Mouse (Mus musculus) heart, postnatal 14 days (tissue): ENCODE results near the gene Kcnq1. TPM values are rescaled to one million over a fixed set of nuclear protein-coding genes. Genes with fewer than 3 reads are reported as not detected.

Experiments used
- DNase-seq, 2 experiments: peaks; one replicate each; pipeline ENCODE4 v3.0.0; 2021 to 2022
- intact Hi-C: fragments of 180-260 bp; cut with DNase I; formaldehyde crosslinking; loops from one replicate; pipeline ENCODE4 v1.15.1; 2025
- total RNA-seq, 2 experiments: library from RNA; stranded (reverse); gene quantifications; 2 replicates each; pipeline ENCODE4 v1.2.3; 2021

Kcnq1 gene
- total RNA-seq, 2 experiments from 2014 or later: 32.1 to 32.5 TPM

GRCm38 (mm10) chr7:143253126-143253871 is 147.1 kb downstream of the Kcnq1 start:
- no peak for DNase-seq
- intact Hi-C loops: loop anchor here (5.0 kb wide), 1 partner anchor 41 kb away; no protein-coding TSS in a partner anchor

DNA sequence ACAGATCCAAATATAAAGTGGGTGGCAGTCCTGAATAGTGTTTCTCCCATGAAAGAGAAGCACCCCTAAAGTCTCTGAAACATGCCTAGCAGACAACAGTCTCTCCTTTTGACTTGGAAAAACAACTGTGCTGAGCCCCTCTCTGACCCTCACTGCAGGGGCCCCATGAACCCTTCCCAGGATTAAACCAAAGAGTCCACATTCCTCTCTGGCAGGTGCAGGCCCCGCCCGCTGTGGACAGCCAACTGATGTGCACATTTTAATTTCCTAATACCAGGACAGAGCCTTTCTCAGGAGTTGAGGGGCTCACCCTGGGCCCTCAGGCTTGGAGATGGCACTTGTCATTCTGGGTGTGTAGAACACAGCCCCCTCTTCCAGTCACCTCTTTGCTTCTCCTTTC is 148.7 kb downstream of the Kcnq1 start:
- intact Hi-C loops: loop anchor here (5.0 kb wide), 1 partner anchor 43 kb away; no protein-coding TSS in a partner anchor
- no peak for DNase-seq

DNA sequence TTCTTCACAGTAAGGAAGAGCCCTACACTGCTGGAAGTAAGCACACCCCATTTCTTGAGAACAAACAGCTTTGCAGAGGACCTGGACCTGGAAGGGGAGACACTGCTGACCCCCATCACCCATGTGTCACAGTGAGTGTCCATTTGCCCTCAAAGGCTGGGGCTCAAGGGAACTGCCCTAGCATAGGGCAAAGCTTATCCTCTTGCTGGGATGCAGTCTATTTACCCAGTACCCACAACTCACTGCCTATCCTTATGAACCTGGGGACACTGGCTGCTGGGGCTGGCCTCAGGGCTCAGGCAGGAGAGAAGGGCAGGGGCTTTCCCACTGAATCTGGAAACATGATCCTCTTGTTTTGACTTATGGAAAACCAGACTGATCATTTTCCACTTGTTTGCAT is 155.1 kb downstream of the Kcnq1 start:
- no peak for DNase-seq
- intact Hi-C loops: no loop called here

- intact Hi-C loops: no loop called here
- no peak for DNase-seq
Measured at GRCm38 (mm10) chr7:143263557-143263956, 157.4 kb downstream of the Kcnq1 start.

DNA sequence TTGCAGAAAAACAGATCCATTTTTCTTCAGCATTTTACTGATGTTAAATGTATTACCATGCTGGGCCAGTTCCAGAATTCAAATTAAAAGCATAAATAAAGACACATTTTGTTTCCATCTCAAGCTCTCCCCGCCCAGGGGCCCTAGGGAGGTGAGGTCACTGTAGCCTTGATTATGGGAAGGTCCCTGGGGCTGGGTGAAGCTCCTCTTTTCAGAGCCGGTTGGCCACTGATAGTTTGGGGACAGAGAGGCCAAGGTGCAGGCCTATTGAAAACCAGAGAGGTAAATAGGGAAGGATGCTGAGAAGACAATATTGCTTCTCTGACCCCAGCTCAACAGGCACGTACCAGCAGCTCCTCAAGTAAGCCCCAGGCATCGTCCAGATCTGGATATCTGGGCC is 157.8 kb downstream of the Kcnq1 start:
- intact Hi-C loops: no loop called here
- no peak for DNase-seq

DNA sequence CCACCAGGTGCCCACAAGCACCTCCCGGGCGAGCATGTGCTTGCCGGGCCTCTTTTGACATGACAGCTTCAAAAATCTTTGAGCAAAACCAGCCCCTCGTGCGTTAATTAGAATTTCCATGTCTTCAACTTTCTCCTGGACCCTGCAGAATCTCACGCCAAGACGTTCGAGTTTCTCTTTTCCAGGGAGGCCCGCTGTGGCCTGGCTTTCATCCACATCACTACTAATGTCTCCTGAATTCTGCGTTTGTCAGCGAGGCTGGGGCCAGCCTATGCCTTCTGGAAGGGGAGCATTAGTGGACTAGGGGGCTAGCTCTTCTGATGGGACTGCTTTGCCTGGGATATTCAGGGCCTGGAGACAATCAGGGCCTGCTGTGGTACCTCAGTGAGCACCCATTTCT is 159.2 kb downstream of the Kcnq1 start:
- DNase-seq: no peak
- intact Hi-C loops: no loop called here

GRCm38 (mm10) chr7:143265829-143266438 is 159.8 kb downstream of the Kcnq1 start:
- no peak for DNase-seq
- intact Hi-C loops: no loop called here

- intact Hi-C loops: no loop called here
- no peak for DNase-seq
Measured at GRCm38 (mm10) chr7:143273747-143274146, 167.6 kb downstream of the Kcnq1 start.

DNA sequence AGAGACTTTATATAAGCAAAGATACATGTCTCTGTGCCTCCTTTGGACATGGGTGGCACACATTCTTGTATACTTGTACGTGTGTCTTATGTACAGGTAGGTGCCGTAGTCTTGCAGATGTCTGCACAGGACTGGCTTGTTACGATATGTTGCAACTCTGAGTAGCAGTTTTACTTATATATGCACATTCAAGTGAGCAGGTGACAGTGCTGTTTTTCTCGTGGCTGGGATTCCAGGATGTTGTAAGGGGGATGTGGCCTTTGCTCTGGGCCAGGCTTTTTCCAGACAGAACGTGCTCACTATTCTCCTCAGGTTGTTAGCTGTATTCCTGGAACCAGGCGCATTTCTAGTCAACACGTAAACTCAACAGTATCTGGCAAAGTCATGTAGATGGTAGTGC is 168.9 kb downstream of the Kcnq1 start:
- no peak for DNase-seq
- intact Hi-C loops: no loop called here

GRCm38 (mm10) chr7:143283625-143284024 is 177.5 kb downstream of the Kcnq1 start:
- intact Hi-C loops: no loop called here
- DNase-seq: no peak

DNA sequence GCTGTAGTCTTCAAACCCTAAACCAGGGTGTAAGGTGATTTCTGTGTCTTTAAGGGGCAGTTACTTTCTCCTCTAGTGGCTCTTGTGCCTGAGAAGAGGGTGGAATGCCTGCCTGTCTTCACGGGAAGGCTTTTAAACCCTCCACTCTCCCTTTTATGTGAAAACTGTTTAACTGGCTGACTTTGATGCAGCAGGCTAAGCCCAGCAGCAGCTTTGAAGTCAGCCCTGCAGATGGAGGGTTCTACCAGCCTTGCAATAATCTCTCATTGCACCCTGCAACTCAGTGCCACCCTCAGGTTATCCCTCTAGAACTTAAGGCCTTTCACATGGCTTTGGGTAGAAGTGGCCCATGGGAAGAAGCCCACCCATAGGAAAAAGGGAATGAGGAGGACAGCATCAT is 178.7 kb downstream of the Kcnq1 start:
- DNase-seq: no peak
- intact Hi-C loops: no loop called here

- DNase-seq: no peak
- intact Hi-C loops: no loop called here
Measured at GRCm38 (mm10) chr7:143285440-143285839, 179.3 kb downstream of the Kcnq1 start.

DNA sequence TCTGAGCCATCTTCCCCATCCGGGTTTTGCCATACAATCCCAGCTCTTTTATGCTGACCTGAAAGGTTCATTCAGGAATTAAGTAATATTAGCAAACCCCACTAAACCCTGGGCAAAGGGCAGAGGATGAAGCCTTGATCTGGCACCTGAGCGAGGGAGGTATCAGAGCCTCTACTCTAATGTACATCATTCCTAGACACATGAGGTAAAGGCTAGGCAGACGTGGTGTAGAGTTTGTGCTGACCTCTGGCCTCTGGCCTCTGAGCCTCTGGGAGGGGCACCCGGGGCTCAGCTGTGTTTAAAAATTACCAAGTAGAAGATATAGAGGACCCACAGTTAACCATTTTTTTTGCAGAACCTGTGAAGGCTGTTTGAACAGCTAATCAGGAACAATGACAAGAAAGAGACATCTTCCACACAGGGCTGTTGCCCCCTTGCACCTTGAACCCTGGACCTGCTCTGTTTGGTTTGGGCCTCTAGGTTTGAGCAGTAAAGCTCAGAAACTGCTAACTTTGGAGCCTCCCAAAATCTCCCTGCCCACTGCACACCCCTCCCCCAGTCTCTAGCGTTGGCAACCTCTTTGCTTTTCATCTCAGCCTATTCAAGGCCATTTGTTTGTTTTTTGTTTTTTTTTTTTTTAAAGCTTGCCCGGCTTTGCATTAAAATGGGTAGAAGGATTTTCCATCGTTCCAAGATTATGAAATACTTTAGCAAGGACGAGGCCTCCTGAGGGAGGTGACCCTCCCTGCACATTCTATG is 180.5 kb downstream of the Kcnq1 start:
- DNase-seq: no peak
- intact Hi-C loops: no loop called here

GRCm38 (mm10) chr7:143288135-143288534 is 182.0 kb downstream of the Kcnq1 start:
- no peak for DNase-seq
- intact Hi-C loops: no loop called here

- intact Hi-C loops: no loop called here
- no peak for DNase-seq
Measured at GRCm38 (mm10) chr7:143289082-143289849, 183.1 kb downstream of the Kcnq1 start.

DNA sequence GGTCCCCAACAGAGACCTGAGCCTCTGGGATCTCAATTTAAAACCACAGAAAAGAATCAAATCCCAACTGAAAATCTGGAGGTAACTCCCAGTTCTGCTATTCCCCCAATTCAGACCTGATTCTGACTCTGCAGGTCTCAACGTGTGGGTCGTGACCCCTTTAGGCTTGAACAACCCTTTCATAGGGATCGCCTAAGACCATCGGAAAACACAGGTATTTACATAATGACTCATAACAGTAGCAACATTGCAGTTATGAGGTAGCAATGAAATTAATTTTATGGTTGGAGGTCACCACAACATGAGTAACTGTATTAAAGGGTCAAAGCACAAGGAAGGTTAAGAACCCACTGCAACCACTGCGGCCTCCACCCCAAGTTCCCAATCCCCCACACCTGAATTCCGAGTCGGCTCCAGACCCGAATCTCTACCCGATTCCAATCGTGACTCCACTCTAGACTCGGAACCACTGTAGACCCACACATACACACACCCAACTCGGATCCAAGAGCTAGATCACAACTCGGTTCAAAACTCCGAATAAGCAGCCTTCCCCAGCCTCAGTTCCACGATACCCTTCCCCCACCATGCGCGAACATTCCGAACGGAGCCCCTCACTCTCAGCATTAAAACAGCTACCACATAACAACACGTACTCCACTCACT is 188.7 kb downstream of the Kcnq1 start:
- no peak for DNase-seq
- intact Hi-C loops: loop anchor here (5.0 kb wide), 2 partner anchors 143 to 167 kb away; partner anchors contain the start of gene Cdkn1c

- DNase-seq: peak; percentile 39 to 49
- intact Hi-C loops: loop anchor here (5.0 kb wide), 1 partner anchor 143 kb away; no protein-coding TSS in a partner anchor
Measured at GRCm38 (mm10) chr7:143295356-143296000, 189.3 kb downstream of the Kcnq1 start.

- DNase-seq: no peak
- intact Hi-C loops: loop anchor here (5.0 kb wide), 1 partner anchor 144 kb away; no protein-coding TSS in a partner anchor
Measured at GRCm38 (mm10) chr7:143296001-143296379, 189.8 kb downstream of the Kcnq1 start.

DNA sequence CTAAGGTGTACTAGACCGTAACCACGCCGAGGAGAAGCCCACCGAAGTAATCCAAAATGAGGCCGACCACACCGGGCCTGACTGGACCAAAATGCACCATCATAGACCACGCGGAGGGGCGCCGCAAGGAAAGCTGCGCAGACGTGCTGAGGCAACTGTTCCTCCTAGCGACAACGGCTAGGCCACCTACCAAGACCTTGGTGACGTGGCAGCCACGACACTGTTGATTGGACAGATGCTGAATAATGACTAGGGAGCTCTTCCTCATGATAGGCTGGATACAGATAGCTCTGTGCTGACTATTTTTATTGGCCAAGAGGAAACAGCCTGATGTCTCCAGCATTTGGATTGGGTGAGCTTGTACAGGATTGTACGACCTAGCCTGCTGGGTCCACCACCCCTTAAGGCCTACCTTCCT is 190.2 kb downstream of the Kcnq1 start:
- intact Hi-C loops: loop anchor here (5.0 kb wide), 1 partner anchor 144 kb away; no protein-coding TSS in a partner anchor
- DNase-seq: peak; percentile 80 to 88
